Mouse (Mus musculus): ENCODE measurements around the gene Mum1l1.
"Not testable (repeated sequence)": the region's sequence is repeated elsewhere in the genome, so short reads cannot be mapped to it uniquely, and the experiment has no call there.

Gene Mum1l1

GRCm38 (mm10) chrX:139209829-139210225 is at the start of gene Mum1l1:
Gene Mum1l1 (plus strand): TSS chrX:139210042.
- peak; percentile 26 for DNase-seq (ENCODE audit: low read depth)

GRCm38 (mm10) chrX:139178928-139179327 is 30.9 kb upstream of the Mum1l1 start, which contains the start of gene 4933428M09Rik:
Gene 4933428M09Rik (plus strand): TSS chrX:139179228.
- no peak for DNase-seq (ENCODE audit: low read depth)

- not testable (repeated sequence) for DNase-seq (ENCODE audit: low read depth)
Measured at GRCm38 (mm10) chrX:139191506-139191905, 18.3 kb upstream of the Mum1l1 start.

- no peak for DNase-seq (ENCODE audit: low read depth)
Measured at GRCm38 (mm10) chrX:139194572-139195279, 15.1 kb upstream of the Mum1l1 start.

- not testable (repeated sequence) for DNase-seq (ENCODE audit: low read depth)
Measured at GRCm38 (mm10) chrX:139209191-139209828, 532 bp upstream of the Mum1l1 start.

GRCm38 (mm10) chrX:139214765-139215164 is 4.9 kb downstream of the Mum1l1 start:
- no peak for DNase-seq (ENCODE audit: low read depth)

GRCm38 (mm10) chrX:139216409-139216808 is 6.6 kb downstream of the Mum1l1 start:
- no peak for DNase-seq (ENCODE audit: low read depth)

GRCm38 (mm10) chrX:139216991-139217593 is 7.2 kb downstream of the Mum1l1 start:
- DNase-seq (ENCODE audit: low read depth) = peak; percentile 28

GRCm38 (mm10) chrX:139217776-139218175 is 7.9 kb downstream of the Mum1l1 start:
- DNase-seq (ENCODE audit: low read depth) = no peak

- no peak for DNase-seq (ENCODE audit: low read depth)
Measured at GRCm38 (mm10) chrX:139219017-139219416, 9.2 kb downstream of the Mum1l1 start.

GRCm38 (mm10) chrX:139220830-139221229 is 11.0 kb downstream of the Mum1l1 start:
- DNase-seq (ENCODE audit: low read depth) = no peak

- no peak for DNase-seq (ENCODE audit: low read depth)
Measured at GRCm38 (mm10) chrX:139221893-139222292, 12.1 kb downstream of the Mum1l1 start.

GRCm38 (mm10) chrX:139231143-139231542 is 21.3 kb downstream of the Mum1l1 start:
- no peak for DNase-seq (ENCODE audit: low read depth)

GRCm38 (mm10) chrX:139247294-139247693 is 37.5 kb downstream of the Mum1l1 start:
- DNase-seq (ENCODE audit: low read depth) = peak; percentile 7

- no peak for DNase-seq (ENCODE audit: low read depth)
Measured at GRCm38 (mm10) chrX:139257072-139257471, 47.2 kb downstream of the Mum1l1 start.

- no peak for DNase-seq (ENCODE audit: low read depth)
Measured at GRCm38 (mm10) chrX:139281966-139282365, 72.1 kb downstream of the Mum1l1 start.

Data from c-Kit-positive CD71-negative TER-119-negative erythroid progenitor cells, embryonic 14.5 days (primary cell).